Mouse (Mus musculus) intestine, embryonic 14.5 days (tissue): ENCODE results near the gene Mbd4. TPM values are rescaled to one million over a fixed set of nuclear protein-coding genes. Genes with fewer than 3 reads are reported as not detected.
"Not testable (repeated sequence)": the region's sequence is repeated elsewhere in the genome, so short reads cannot be mapped to it uniquely, and the experiment has no call there.

ENCODE experiments used
- ATAC-seq: fragments of 200-750 bp; cut with Nextera tagmentation; replicated peaks from 2 replicates; pipeline ENCODE4 v1.8.0; 2017; ENCODE audit warnings: low read depth, moderate number of reproducible peaks, moderate TSS enrichment, moderate library complexity; ENCODE audit not compliant: low FRiP score, low TSS enrichment
- DNase-seq: peaks from one replicate; pipeline ENCODE4 v3.0.0-alpha.2; 2018; ENCODE audit warnings: low spot score
- H3K27ac ChIP-seq: fragments of 300-500 bp; sonication (generic); 2 replicates; pipeline ENCODE4 v1.5.1; 2014; ENCODE audit warnings: low read depth, mild to moderate bottlenecking, control low read depth
- H3K27me3 ChIP-seq: fragments of 300-500 bp; sonication (generic); replicated peaks from 2 replicates; pipeline ENCODE4 v1.6.1; 2014; ENCODE audit warnings: low read length, control low read depth; ENCODE audit not compliant: control insufficient read depth, insufficient read depth
- H3K36me3 ChIP-seq: fragments of 300-500 bp; sonication (generic); 2 replicates; pipeline ENCODE4 v1.6.1; 2014; ENCODE audit warnings: low read length, control low read depth; ENCODE audit not compliant: control insufficient read depth, insufficient read depth
- H3K4me1 ChIP-seq: fragments of 300-500 bp; sonication (generic); replicated peaks from 2 replicates; pipeline ENCODE4 v1.6.1; 2014; ENCODE audit warnings: low read length, control low read depth, mixed read lengths; ENCODE audit not compliant: control insufficient read depth, insufficient read depth
- H3K4me2 ChIP-seq: fragments of 300-500 bp; sonication (generic); 2 replicates; pipeline ENCODE4 v1.6.1; 2014; ENCODE audit warnings: low read length
- H3K4me3 ChIP-seq: fragments of 300-500 bp; sonication (generic); 2 replicates; pipeline ENCODE4 v1.5.1; 2014; ENCODE audit warnings: low read depth, low read length, control low read depth, mixed read lengths
- H3K9ac ChIP-seq: fragments of 300-500 bp; sonication (generic); 2 replicates; pipeline ENCODE4 v1.6.1; 2014; ENCODE audit warnings: mild to moderate bottlenecking, low read length
- H3K9me3 ChIP-seq: fragments of 300-500 bp; sonication (generic); 2 replicates; pipeline ENCODE4 v1.6.1; 2016; ENCODE audit warnings: low read length, control low read depth; ENCODE audit not compliant: control insufficient read depth
- WGBS: fragments of 180-500 bp; shearing (Covaris S2); extraction: QIAGEN DNeasy Blood & Tissue Kit; methylation state at CpG from one replicate; pipeline ENCODE4 v1.1.7; 2014; 5-methylcytosine and 5-hydroxymethylcytosine counted together
- polyA plus RNA-seq: library from polyadenylated mRNA; unstranded; fragments of >200 nt; fragmentation: Nextera tagmentation; extraction: Ambion mirVana; gene quantifications from 2 replicates; pipeline ENCODE4 v1.2.1, GENCODE M21; 2014

Gene Mbd4
- polyA plus RNA-seq, 1 experiment from 2014 or later: 14.7 TPM

DNA sequence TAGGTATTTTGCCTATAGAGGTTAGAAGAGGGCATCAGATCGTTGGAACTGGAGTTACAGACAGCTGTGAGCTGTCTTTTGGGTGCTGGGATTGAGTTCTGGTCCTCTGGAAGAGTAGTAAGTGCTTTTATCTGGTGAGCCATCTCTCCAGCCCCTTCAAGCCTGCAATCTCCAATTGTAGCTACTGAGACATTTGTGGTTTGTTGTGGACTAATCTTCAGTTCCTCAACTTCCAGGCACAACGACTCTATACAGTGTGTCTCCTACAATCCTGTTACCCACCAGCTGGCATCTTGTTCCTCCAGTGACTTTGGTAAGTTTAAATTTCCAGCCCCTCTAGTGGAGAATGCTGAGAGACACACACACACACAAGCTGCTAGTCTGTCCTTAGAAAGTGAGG is 24.1 kb upstream of the Mbd4 start:
- no peaks in the 10 kb centered on the region for H3K9me3 ChIP-seq
- no peak overlapping the region for H3K4me3 ChIP-seq
- ATAC-seq (no peak), DNase-seq (no peak)
- 86% methylated on average over 2 of the region's 2 CpGs for WGBS
- no peak overlapping the region for H3K4me2 ChIP-seq
- H3K9ac ChIP-seq: no peak overlapping the region
- H3K27ac ChIP-seq: no peak overlapping the region
- H3K36me3 ChIP-seq: peaks cover 31% of the 10 kb centered on the region
- H3K27me3 ChIP-seq: no peaks in the 10 kb centered on the region
- no peaks in the 10 kb centered on the region; the same call in 1 of the 2 replicates for H3K4me1 ChIP-seq

DNA sequence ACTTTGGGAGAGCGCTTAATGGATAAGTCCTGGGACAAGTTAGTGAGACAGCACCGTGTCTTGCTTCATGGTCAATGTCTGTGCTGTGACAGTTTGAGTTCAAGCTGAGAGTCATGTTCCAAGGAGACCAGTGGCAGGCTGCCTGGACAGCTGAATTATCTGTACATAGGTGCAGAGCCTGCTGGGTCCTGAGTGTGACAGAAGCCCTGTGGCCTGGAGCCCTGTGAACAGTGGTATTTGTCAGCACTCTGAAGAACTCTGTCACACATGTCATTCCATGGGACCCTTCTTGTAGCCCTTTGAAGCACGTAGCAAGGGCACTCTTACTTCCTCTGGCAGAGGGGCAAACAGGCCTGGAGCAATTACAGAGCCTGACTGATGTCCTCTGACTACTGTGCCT is 18.1 kb upstream of the Mbd4 start:
- not testable (repeated sequence) for H3K36me3 ChIP-seq, H3K4me1 ChIP-seq, ATAC-seq, H3K4me2 ChIP-seq, H3K4me3 ChIP-seq, DNase-seq, H3K9ac ChIP-seq, H3K27ac ChIP-seq, H3K9me3 ChIP-seq, H3K27me3 ChIP-seq
- no CpG with 5 or more reads among the region's 3 CpGs for WGBS

DNA sequence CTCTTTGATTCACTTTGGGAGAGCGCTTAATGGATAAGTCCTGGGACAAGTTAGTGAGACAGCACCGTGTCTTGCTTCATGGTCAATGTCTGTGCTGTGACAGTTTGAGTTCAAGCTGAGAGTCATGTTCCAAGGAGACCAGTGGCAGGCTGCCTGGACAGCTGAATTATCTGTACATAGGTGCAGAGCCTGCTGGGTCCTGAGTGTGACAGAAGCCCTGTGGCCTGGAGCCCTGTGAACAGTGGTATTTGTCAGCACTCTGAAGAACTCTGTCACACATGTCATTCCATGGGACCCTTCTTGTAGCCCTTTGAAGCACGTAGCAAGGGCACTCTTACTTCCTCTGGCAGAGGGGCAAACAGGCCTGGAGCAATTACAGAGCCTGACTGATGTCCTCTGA is 14.0 kb upstream of the Mbd4 start:
- peaks cover 17% of the 10 kb centered on the region; the same call in 1 of the 2 replicates for H3K4me1 ChIP-seq
- not testable (repeated sequence) for H3K4me2 ChIP-seq, H3K9me3 ChIP-seq, H3K27me3 ChIP-seq, ATAC-seq, H3K9ac ChIP-seq, DNase-seq, H3K27ac ChIP-seq, H3K4me3 ChIP-seq, H3K36me3 ChIP-seq
- no CpG with 5 or more reads among the region's 3 CpGs for WGBS

GRCm38 (mm10) chr6:115865246-115865645 is 12.1 kb upstream of the Mbd4 start:
- H3K4me1 ChIP-seq: peaks cover 23% of the 10 kb centered on the region
- no peak overlapping the region for H3K9ac ChIP-seq
- H3K36me3 ChIP-seq: no peaks in the 10 kb centered on the region
- H3K4me3 ChIP-seq: no peak overlapping the region
- DNase-seq: no peak
- H3K4me2 ChIP-seq: no peak overlapping the region
- H3K9me3 ChIP-seq: no peaks in the 10 kb centered on the region
- WGBS: 95% methylated on average over 4 of the region's 4 CpGs
- no peak for ATAC-seq
- no peaks in the 10 kb centered on the region for H3K27me3 ChIP-seq
- no peak overlapping the region for H3K27ac ChIP-seq

- Histone ChIP-seq H3K27me3 (no peaks in the 10 kb centered on the region), H3K9ac (no peak overlapping the region), H3K27ac (peak overlapping the region; percentile 82), H3K9me3 (no peaks in the 10 kb centered on the region), H3K4me2 (no peak overlapping the region), H3K4me1 (peaks cover 35% of the 10 kb centered on the region), H3K36me3 (no peaks in the 10 kb centered on the region), H3K4me3 (no peak overlapping the region)
- DNase-seq (no peak), ATAC-seq (peak; percentile 59; the same call in 1 of the 2 replicates)
- WGBS: 39% methylated on average over 7 of the region's 7 CpGs
Observed at GRCm38 (mm10) chr6:115863340-115863841, 10.2 kb upstream of the Mbd4 start.

- DNase-seq: no peak
- no peak overlapping the region for H3K4me3 ChIP-seq
- no peaks in the 10 kb centered on the region for H3K27me3 ChIP-seq
- H3K4me2 ChIP-seq: no peak overlapping the region
- no peak overlapping the region for H3K9ac ChIP-seq
- WGBS: 57% methylated on average over 7 of the region's 7 CpGs
- no peaks in the 10 kb centered on the region for H3K36me3 ChIP-seq
- no peak overlapping the region for H3K27ac ChIP-seq
- H3K4me1 ChIP-seq: peaks cover 48% of the 10 kb centered on the region
- ATAC-seq: no peak
- H3K9me3 ChIP-seq: no peaks in the 10 kb centered on the region
Observed at GRCm38 (mm10) chr6:115860027-115860556, 6.9 kb upstream of the Mbd4 start.

GRCm38 (mm10) chr6:115859258-115859657 is 6.1 kb upstream of the Mbd4 start:
- Histone ChIP-seq H3K36me3 (no peaks in the 10 kb centered on the region), H3K4me2 (no peak overlapping the region), H3K9ac (no peak overlapping the region), H3K4me1 (peaks cover 48% of the 10 kb centered on the region), H3K9me3 (no peaks in the 10 kb centered on the region), H3K27me3 (no peaks in the 10 kb centered on the region), H3K27ac (no peak overlapping the region), H3K4me3 (no peak overlapping the region)
- WGBS: 44% methylated on average over 4 of the region's 4 CpGs
- ATAC-seq: no peak
- DNase-seq: no peak

DNA sequence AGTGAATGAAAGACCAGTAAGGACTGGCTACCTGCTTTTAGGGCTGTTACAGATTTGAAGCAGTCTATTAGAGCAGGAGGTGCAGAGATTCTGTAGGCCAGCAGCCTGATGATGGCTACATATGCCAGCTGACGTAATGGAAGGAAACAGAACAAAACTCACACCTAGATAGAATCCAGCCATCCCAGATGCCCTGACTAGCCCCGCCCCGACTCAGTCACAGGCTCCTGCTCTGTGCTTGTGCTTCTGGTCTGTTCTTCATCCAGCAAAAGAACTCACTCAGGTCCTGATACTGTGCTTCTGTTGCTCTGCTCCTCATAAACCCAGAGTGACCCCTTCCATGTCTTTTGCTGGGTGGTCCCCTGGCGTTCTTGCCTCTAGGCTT is 3.2 kb upstream of the Mbd4 start:
- H3K9me3 ChIP-seq: no peaks in the 10 kb centered on the region
- 48% methylated on average over 4 of the region's 4 CpGs for WGBS
- ATAC-seq (no peak), DNase-seq (peak; percentile 58)
- H3K36me3 ChIP-seq: no peaks in the 10 kb centered on the region
- H3K27ac ChIP-seq: peak overlapping the region; percentile 69
- H3K4me3 ChIP-seq: no peak overlapping the region
- no peak overlapping the region for H3K9ac ChIP-seq
- no peaks in the 10 kb centered on the region for H3K27me3 ChIP-seq
- H3K4me1 ChIP-seq: peaks cover 33% of the 10 kb centered on the region
- no peak overlapping the region for H3K4me2 ChIP-seq

DNA sequence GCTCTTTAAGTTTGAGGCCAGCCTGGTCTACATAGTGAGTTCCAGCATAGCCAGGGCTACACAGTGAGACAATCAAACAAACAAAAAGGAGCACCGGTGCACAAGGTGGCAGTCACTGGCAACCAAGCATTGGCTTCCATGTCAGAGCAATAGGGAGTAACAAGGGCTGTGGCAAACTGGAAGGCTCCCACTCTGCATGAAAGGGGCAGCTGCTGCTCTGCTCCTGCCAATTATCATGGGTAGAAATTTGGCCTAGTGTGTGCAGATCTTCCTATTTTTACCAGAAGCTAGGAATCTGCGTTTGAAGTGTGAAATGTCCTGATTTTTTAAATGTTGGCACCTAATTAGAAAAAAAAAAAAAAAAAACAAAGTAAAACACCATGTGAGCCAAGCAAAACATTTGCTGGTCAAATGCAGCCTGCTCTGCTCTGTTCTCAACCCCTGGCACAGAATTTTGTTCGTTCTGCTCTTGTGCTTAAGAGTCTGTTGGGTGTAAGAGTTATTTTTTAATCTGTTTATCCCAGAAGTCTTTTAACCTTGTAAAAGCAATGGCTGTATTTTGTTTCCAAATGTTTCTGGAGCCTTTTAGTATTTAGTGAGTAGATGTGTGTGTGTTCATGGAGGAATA is 2.7 kb upstream of the Mbd4 start:
- DNase-seq (no peak), ATAC-seq (no peak)
- Histone ChIP-seq H3K9me3 (no peaks in the 10 kb centered on the region), H3K4me3 (no peak overlapping the region), H3K4me1 (peaks cover 33% of the 10 kb centered on the region), H3K27ac (peak overlapping the region; percentile 69), H3K9ac (no peak overlapping the region), H3K27me3 (no peaks in the 10 kb centered on the region), H3K36me3 (0 out of 2 replicates have a peak, but pooled peaks cover 3% of the 10 kb centered on the region), H3K4me2 (no peak overlapping the region)
- WGBS: 79% methylated on average over 3 of the region's 3 CpGs
